Mouse (Mus musculus): ENCODE measurements at regions not wholly inside any gene's neighbourhood (a gene's known extent, or its start where the extent isn't known, plus 50 kb on each side); places are given as distances from the start of the nearest gene placed in this dataset.

- Histone ChIP-seq H3K9me3 (ENCODE audit: control insufficient read depth, low read length) (no peaks in the 10 kb centered on the region), H3K36me3 (ENCODE audit: control insufficient read depth, insufficient read depth, low read length) (no peaks in the 10 kb centered on the region), H3K4me1 (replicated peaks; ENCODE audit: control insufficient read depth, insufficient read depth, low read length) (no peaks in the 10 kb centered on the region), H3K9ac (ENCODE audit: low read length) (no peak overlapping the region), H3K27me3 (ENCODE audit: control insufficient read depth, insufficient read depth, low read length) (no peaks in the 10 kb centered on the region), H3K4me3 (ENCODE audit: low read depth, low read length) (no peak overlapping the region), H3K4me2 (ENCODE audit: low read depth, low read length, severe bottlenecking) (no peak overlapping the region), H3K27ac (ENCODE audit: low read depth, low read length) (no peak overlapping the region)
- 94% methylated on average over 1 of the region's 1 CpGs for WGBS
- no peak for DNase-seq (ENCODE audit: low spot score)
- ATAC-seq (replicated peaks; ENCODE audit: low FRiP score), result no peak
Measured at GRCm38 (mm10) chr14:104053697-104054096, 209.5 kb upstream of the Ednrb start.

GRCm38 (mm10) chr14:104038628-104039325, 194.6 kb upstream of the Ednrb start:
- Histone ChIP-seq H3K4me1 (replicated peaks; ENCODE audit: control insufficient read depth, insufficient read depth, low read length) (no peaks in the 10 kb centered on the region), H3K4me2 (ENCODE audit: low read depth, low read length, severe bottlenecking) (peak overlapping the region; percentile 27; the same call in 1 of the 2 replicates), H3K4me3 (ENCODE audit: low read depth, low read length) (no peak overlapping the region), H3K9me3 (ENCODE audit: control insufficient read depth, low read length) (no peaks in the 10 kb centered on the region), H3K9ac (ENCODE audit: low read length) (no peak overlapping the region), H3K27ac (ENCODE audit: low read depth, low read length) (no peak overlapping the region), H3K36me3 (ENCODE audit: control insufficient read depth, insufficient read depth, low read length) (no peaks in the 10 kb centered on the region), H3K27me3 (ENCODE audit: control insufficient read depth, insufficient read depth, low read length) (no peaks in the 10 kb centered on the region)
- DNase-seq (ENCODE audit: low spot score) (peak; percentile 82), ATAC-seq (replicated peaks; ENCODE audit: low FRiP score) (peak; percentile 74)
- WGBS, result 10% methylated on average over 13 of the region's 13 CpGs

DNA sequence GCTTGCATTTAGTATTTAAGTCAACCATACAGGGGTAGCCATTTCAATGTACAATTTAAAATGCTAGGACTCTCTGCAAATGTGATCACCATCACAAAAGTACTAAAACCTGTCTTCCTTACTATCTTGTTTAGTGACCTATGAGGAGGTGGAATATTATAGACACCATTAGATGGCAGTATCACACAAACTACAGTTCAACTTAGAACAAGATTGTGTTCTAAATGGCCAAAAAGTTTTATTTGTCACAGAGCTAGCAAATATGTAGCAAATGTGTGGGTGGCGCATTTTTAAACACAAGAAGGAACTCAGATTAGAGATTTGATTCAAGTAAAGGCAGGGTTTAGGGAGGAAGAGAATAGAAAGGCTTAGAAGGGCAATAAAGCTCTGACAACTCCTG, 189.4 kb upstream of the Ednrb start:
- Histone ChIP-seq H3K36me3 (ENCODE audit: control insufficient read depth, insufficient read depth, low read length) (no peaks in the 10 kb centered on the region), H3K4me3 (ENCODE audit: low read depth, low read length) (no peak overlapping the region), H3K27me3 (ENCODE audit: control insufficient read depth, insufficient read depth, low read length) (peaks cover 5% of the 10 kb centered on the region; the same call in 1 of the 2 replicates), H3K9ac (ENCODE audit: low read length) (no peak overlapping the region), H3K9me3 (ENCODE audit: control insufficient read depth, low read length) (no peaks in the 10 kb centered on the region), H3K4me2 (ENCODE audit: low read depth, low read length, severe bottlenecking) (no peak overlapping the region), H3K4me1 (replicated peaks; ENCODE audit: control insufficient read depth, insufficient read depth, low read length) (peaks cover 7% of the 10 kb centered on the region), H3K27ac (ENCODE audit: low read depth, low read length) (no peak overlapping the region)
- ATAC-seq (replicated peaks; ENCODE audit: low FRiP score) (no peak), DNase-seq (ENCODE audit: low spot score) (no peak)
- 59% methylated on average over 1 of the region's 1 CpGs for WGBS

DNA sequence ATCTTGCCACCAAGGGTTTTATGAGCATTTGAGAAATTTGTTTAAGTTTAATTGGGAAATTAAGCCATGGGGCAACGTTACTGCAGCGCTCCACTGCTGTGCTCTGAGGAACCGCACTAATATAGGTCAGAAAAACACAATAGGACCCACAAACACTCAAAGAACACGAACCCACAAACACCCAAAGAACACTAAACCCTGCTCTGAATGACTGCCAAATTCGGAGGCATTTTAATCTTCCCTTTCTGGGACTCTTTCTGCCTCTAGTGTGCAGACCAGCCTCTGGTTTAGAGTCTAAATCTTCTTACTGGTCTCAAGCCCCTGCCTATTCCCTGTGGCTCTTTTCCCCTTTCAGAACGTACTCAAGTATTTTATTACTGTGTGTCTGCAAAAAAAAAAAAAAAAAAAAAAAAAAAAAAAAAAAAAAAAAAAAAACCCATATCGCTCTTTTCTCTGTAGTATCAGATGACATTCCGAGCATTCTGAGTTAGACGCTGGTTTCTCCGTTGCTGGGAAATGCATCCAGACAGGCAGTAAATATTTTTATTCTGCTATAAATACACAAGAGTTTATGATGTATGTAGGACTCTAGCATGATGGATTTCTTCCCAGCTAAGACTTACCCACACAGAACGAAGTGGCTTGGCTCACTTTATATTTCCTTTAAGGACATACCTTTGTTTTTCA, 186.7 kb upstream of the Ednrb start:
- WGBS, result 26% methylated on average over 11 of the region's 11 CpGs
- Histone ChIP-seq H3K4me1 (replicated peaks; ENCODE audit: control insufficient read depth, insufficient read depth, low read length) (peaks cover 8% of the 10 kb centered on the region), H3K27me3 (ENCODE audit: control insufficient read depth, insufficient read depth, low read length) (peaks cover 7% of the 10 kb centered on the region; the same call in 1 of the 2 replicates), H3K4me3 (ENCODE audit: low read depth, low read length) (no peak overlapping the region), H3K9ac (ENCODE audit: low read length) (no peak overlapping the region), H3K27ac (ENCODE audit: low read depth, low read length) (no peak overlapping the region), H3K4me2 (ENCODE audit: low read depth, low read length, severe bottlenecking) (0 out of 2 replicates have a peak overlapping the region, but pooled peaks have one; percentile 26), H3K36me3 (ENCODE audit: control insufficient read depth, insufficient read depth, low read length) (no peaks in the 10 kb centered on the region), H3K9me3 (ENCODE audit: control insufficient read depth, low read length) (no peaks in the 10 kb centered on the region)
- ATAC-seq (replicated peaks; ENCODE audit: low FRiP score) (peak; percentile 63), DNase-seq (ENCODE audit: low spot score) (no peak)

DNA sequence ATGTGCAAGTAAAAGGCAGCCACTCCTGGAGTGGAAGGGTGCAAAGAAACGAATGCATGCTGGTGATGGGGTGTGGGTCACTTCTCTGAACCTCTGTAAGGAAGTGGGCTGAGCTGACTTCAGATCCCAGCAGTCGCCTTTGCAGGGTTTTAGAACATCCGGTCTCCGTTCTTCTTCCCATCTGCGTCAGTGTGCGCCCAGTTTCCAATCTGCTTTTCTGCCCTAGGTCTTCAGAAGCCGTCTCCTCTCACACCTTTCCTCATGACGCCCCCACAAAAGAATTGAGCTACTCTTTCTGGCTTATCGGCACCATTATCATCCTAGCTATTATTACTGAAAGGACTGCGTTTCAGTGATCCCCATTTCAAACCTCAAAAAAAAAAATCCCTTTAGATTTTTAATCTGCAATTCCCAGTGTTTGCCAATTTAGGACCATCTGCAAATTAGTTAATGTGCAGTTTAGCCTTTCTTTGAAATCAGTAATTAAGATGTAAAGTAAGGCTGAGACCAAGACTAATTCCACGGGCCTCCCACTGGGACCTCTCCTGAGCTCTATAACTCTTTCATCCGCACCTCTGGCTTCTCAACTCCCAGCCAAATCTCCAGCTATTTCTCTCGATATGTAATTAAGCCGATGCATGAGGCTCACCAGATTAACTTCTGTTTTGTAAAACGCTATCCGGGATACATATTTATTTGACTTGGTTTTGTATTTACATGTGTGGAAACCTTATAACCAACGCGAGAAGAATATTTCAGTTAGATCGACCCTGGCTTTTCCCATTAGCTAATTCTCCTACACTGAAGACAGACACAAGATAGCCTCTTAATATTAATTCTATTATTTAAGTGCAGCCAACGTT, 185.7 kb upstream of the Ednrb start:
- H3K9me3 ChIP-seq (ENCODE audit: control insufficient read depth, low read length), result no peaks in the 10 kb centered on the region
- H3K27me3 ChIP-seq (ENCODE audit: control insufficient read depth, insufficient read depth, low read length), result peaks cover 7% of the 10 kb centered on the region; the same call in 1 of the 2 replicates
- peaks cover 8% of the 10 kb centered on the region for H3K4me1 ChIP-seq (replicated peaks; ENCODE audit: control insufficient read depth, insufficient read depth, low read length)
- DNase-seq (ENCODE audit: low spot score) (no peak), ATAC-seq (replicated peaks; ENCODE audit: low FRiP score) (0 out of 2 replicates have a peak, but pooled peaks have one; percentile 22)
- H3K27ac ChIP-seq (ENCODE audit: low read depth, low read length), result no peak overlapping the region
- 7% methylated on average over 20 of the region's 20 CpGs for WGBS
- H3K36me3 ChIP-seq (ENCODE audit: control insufficient read depth, insufficient read depth, low read length), result no peaks in the 10 kb centered on the region
- 0 out of 2 replicates have a peak overlapping the region, but pooled peaks have one; percentile 2 for H3K4me2 ChIP-seq (ENCODE audit: low read depth, low read length, severe bottlenecking)
- H3K4me3 ChIP-seq (ENCODE audit: low read depth, low read length), result no peak overlapping the region
- H3K9ac ChIP-seq (ENCODE audit: low read length), result no peak overlapping the region

DNA sequence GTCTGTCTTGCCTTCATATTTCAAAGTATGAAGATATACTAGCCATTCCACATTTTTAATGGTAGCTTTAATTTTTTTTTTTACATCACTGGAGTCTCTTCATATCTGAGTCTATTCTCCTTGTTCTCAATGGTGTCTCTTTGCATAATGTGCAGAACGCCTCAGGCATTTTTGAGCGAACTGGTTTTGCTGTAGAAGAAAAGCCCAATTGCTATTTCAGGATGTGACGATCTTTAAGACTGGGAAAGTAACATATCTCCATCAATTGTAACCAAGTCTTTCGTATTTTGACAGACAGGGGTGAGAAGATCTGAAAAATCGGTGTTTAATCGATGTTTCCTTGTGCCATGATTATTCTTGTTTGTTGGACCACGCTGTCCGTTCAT, 183.7 kb upstream of the Ednrb start:
- Histone ChIP-seq H3K4me3 (ENCODE audit: low read depth, low read length) (no peak overlapping the region), H3K4me2 (ENCODE audit: low read depth, low read length, severe bottlenecking) (no peak overlapping the region), H3K9ac (ENCODE audit: low read length) (no peak overlapping the region), H3K27me3 (ENCODE audit: control insufficient read depth, insufficient read depth, low read length) (peaks cover 7% of the 10 kb centered on the region; the same call in 1 of the 2 replicates), H3K9me3 (ENCODE audit: control insufficient read depth, low read length) (no peaks in the 10 kb centered on the region), H3K4me1 (replicated peaks; ENCODE audit: control insufficient read depth, insufficient read depth, low read length) (peaks cover 8% of the 10 kb centered on the region), H3K27ac (ENCODE audit: low read depth, low read length) (no peak overlapping the region), H3K36me3 (ENCODE audit: control insufficient read depth, insufficient read depth, low read length) (no peaks in the 10 kb centered on the region)
- DNase-seq (ENCODE audit: low spot score) (no peak), ATAC-seq (replicated peaks; ENCODE audit: low FRiP score) (no peak)
- WGBS, result 85% methylated on average over 8 of the region's 8 CpGs

GRCm38 (mm10) chr14:104027077-104027899, 183.1 kb upstream of the Ednrb start:
- Histone ChIP-seq H3K9ac (ENCODE audit: low read length) (no peak overlapping the region), H3K4me2 (ENCODE audit: low read depth, low read length, severe bottlenecking) (no peak overlapping the region), H3K4me3 (ENCODE audit: low read depth, low read length) (no peak overlapping the region), H3K27ac (ENCODE audit: low read depth, low read length) (no peak overlapping the region), H3K4me1 (replicated peaks; ENCODE audit: control insufficient read depth, insufficient read depth, low read length) (peaks cover 8% of the 10 kb centered on the region), H3K36me3 (ENCODE audit: control insufficient read depth, insufficient read depth, low read length) (no peaks in the 10 kb centered on the region), H3K27me3 (ENCODE audit: control insufficient read depth, insufficient read depth, low read length) (peaks cover 7% of the 10 kb centered on the region; the same call in 1 of the 2 replicates), H3K9me3 (ENCODE audit: control insufficient read depth, low read length) (no peaks in the 10 kb centered on the region)
- DNase-seq (ENCODE audit: low spot score), result peak; percentile 63
- 23% methylated on average over 17 of the region's 17 CpGs for WGBS
- peak; percentile 62 for ATAC-seq (replicated peaks; ENCODE audit: low FRiP score)

DNA sequence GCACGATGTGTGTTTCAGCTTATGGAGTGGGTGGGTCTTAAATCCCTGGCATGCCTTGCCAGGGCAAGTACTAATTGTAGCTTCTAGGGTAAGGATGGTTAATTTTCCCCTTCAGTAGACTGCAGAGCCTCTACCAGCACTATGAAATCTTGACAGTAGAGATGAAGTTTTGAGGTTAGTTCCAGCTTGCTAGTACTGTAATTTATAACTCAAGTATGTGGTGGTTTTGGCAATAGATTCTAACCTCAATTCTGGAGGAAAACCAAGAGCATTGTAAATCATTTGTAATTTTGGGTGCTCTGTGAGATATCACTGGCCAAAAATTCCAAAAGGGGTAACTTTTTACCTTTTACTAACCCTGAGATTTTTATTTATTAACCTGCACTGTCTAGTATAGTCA, 164.3 kb upstream of the Ednrb start:
- no peaks in the 10 kb centered on the region for H3K9me3 ChIP-seq (ENCODE audit: control insufficient read depth, low read length)
- no peaks in the 10 kb centered on the region for H3K36me3 ChIP-seq (ENCODE audit: control insufficient read depth, insufficient read depth, low read length)
- no peaks in the 10 kb centered on the region for H3K27me3 ChIP-seq (ENCODE audit: control insufficient read depth, insufficient read depth, low read length)
- H3K4me2 ChIP-seq (ENCODE audit: low read depth, low read length, severe bottlenecking), result no peak overlapping the region
- no peak overlapping the region for H3K27ac ChIP-seq (ENCODE audit: low read depth, low read length)
- no peak for ATAC-seq (replicated peaks; ENCODE audit: low FRiP score)
- WGBS, result 88% methylated on average over 1 of the region's 1 CpGs
- no peak for DNase-seq (ENCODE audit: low spot score)
- no peaks in the 10 kb centered on the region for H3K4me1 ChIP-seq (replicated peaks; ENCODE audit: control insufficient read depth, insufficient read depth, low read length)
- no peak overlapping the region for H3K4me3 ChIP-seq (ENCODE audit: low read depth, low read length)
- H3K9ac ChIP-seq (ENCODE audit: low read length), result no peak overlapping the region

All from forebrain, embryonic 11.5 days (tissue).